Mouse (Mus musculus) layer of hippocampus, adult 2 months (tissue): ENCODE results near the gene Gm4881. TPM values are rescaled to one million over a fixed set of nuclear protein-coding genes. Genes with fewer than 3 reads are reported as not detected.
A peak's percentile ranks its signal among the peaks of the same experiment; 100 is the strongest.

Source experiments
- DNase-seq, 2 experiments: peaks; one replicate each; pipeline ENCODE4 v3.0.0; 2022; ENCODE audit warnings: low spot score in 2 of 2
- H3K27ac ChIP-seq: fragments of 200-600 bp; 2 replicates; pipeline ENCODE4 v1.8.1; 2022
- H3K4me3 ChIP-seq: fragments of 200-600 bp; 2 replicates; pipeline ENCODE4 v1.8.1; 2022; ENCODE audit warnings: mild to moderate bottlenecking
- CTCF ChIP-seq: fragments of 200-600 bp; conservative IDR thresholded peaks from 2 replicates; pipeline ENCODE4 v1.8.1; 2022; ENCODE audit warnings: antibody characterized with exemption, mild to moderate bottlenecking, moderate library complexity
- total RNA-seq, 2 experiments: library from RNA; stranded (reverse); gene quantifications; 2 replicates each; pipeline ENCODE4 v1.2.3; 2021

Gene Gm4881
- total RNA-seq, 2 experiments from 2014 or later, result not detected

GRCm38 (mm10) chr7:24971972-24972893, 27.9 kb upstream of the Gm4881 start, which contains the start of gene Rabac1:
TSS of gene Rabac1 (minus strand) at chr7:24972754.
- TF ChIP-seq CTCF, result peak; percentile 64
- H3K27ac ChIP-seq, result peak within 1 kb of the TSS; percentile 96
- peak; percentile 91 to 97 for DNase-seq
- peak within 1 kb of the TSS; percentile 95 for H3K4me3 ChIP-seq

GRCm38 (mm10) chr7:24971261-24971971, 27.1 kb upstream of the Gm4881 start:
- no peak for DNase-seq
- peak; percentile 71 for TF ChIP-seq CTCF
- Histone ChIP-seq H3K4me3 (peak overlapping the region; percentile 95), H3K27ac (peak overlapping the region; percentile 96)

- peak overlapping the region; percentile 82 for H3K27ac ChIP-seq
- no peak for DNase-seq
- no peak for TF ChIP-seq CTCF
Measured at GRCm38 (mm10) chr7:24970341-24970740, 26.0 kb upstream of the Gm4881 start.

GRCm38 (mm10) chr7:24969805-24970204, 25.5 kb upstream of the Gm4881 start:
- peak; percentile 57 to 79 for DNase-seq
- 0 out of 2 replicates have a peak, but pooled peaks have one; percentile 12 for TF ChIP-seq CTCF
- peak overlapping the region; percentile 82 for H3K27ac ChIP-seq
- peak overlapping the region; percentile 5; the same call in 1 of the 2 replicates for H3K4me3 ChIP-seq

More at GRCm38 (mm10) chr7:24970341-24970740, 26.0 kb upstream of the Gm4881 start:
- H3K4me3 ChIP-seq, result no peak overlapping the region

GRCm38 (mm10) chr7:24968463-24968862, 24.2 kb upstream of the Gm4881 start:
- Histone ChIP-seq H3K27ac (no peak overlapping the region), H3K4me3 (no peak overlapping the region)
- no peak for DNase-seq
- no peak for TF ChIP-seq CTCF

GRCm38 (mm10) chr7:24967966-24968365, 23.7 kb upstream of the Gm4881 start:
- DNase-seq, result no peak
- TF ChIP-seq CTCF, result no peak
- Histone ChIP-seq H3K4me3 (no peak overlapping the region), H3K27ac (no peak overlapping the region)

- DNase-seq, result peak; percentile 74 to 89
- Histone ChIP-seq H3K27ac (no peak overlapping the region), H3K4me3 (no peak overlapping the region)
- TF ChIP-seq CTCF, result peak; percentile 79
Measured at GRCm38 (mm10) chr7:24964897-24965535, 20.7 kb upstream of the Gm4881 start.

GRCm38 (mm10) chr7:24964288-24964687, 20.0 kb upstream of the Gm4881 start:
- DNase-seq, result no peak

GRCm38 (mm10) chr7:24955226-24955625, 10.9 kb upstream of the Gm4881 start:
- no peak overlapping the region for H3K27ac ChIP-seq
- no peak for DNase-seq
- TF ChIP-seq CTCF, result no peak
- H3K4me3 ChIP-seq, result no peak overlapping the region

More at GRCm38 (mm10) chr7:24964288-24964687, 20.0 kb upstream of the Gm4881 start:
- Histone ChIP-seq H3K4me3 (no peak overlapping the region), H3K27ac (no peak overlapping the region)
- TF ChIP-seq CTCF, result no peak

GRCm38 (mm10) chr7:24954450-24954849, 10.2 kb upstream of the Gm4881 start:
- no peak overlapping the region for H3K27ac ChIP-seq
- TF ChIP-seq CTCF, result no peak
- no peak for DNase-seq
- peak overlapping the region; percentile 41 for H3K4me3 ChIP-seq

GRCm38 (mm10) chr7:24953966-24954365, 9.7 kb upstream of the Gm4881 start:
- no peak for DNase-seq
- no peak for TF ChIP-seq CTCF
- peak overlapping the region; percentile 41 for H3K4me3 ChIP-seq
- no peak overlapping the region for H3K27ac ChIP-seq

- Histone ChIP-seq H3K27ac (no peak overlapping the region), H3K4me3 (no peak overlapping the region)
- DNase-seq, result peak in 1 of 2 experiments; percentile 64
- TF ChIP-seq CTCF, result peak; percentile 86
Measured at GRCm38 (mm10) chr7:24949958-24950623, 5.8 kb upstream of the Gm4881 start.
